11 mouse cellular contexts compared by ENCODE assay signal in the genomic region with DNA sequence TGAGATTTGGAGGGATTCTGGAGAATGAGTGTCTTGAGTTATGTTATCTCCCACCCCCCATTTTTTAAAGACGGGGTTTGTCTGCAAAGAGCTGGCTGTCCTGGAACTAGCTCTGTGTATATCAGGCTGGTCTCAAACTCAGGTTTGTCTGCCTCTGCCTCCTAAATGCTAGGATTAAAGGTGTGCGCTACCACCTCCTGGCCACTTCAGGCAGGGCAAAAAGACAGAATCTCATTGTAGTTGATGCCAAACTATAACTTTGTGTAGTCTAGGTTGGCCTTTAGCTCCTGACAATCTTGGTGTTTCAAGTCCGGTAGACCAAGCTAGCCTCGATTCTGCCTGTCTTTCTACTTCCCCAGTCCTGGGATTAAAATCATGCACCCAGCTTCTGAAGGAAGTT. TPM values are rescaled to one million over a fixed set of nuclear protein-coding genes. Genes with fewer than 3 reads are reported as not detected.
DNase-seq lines count a peak whose midpoint lies in the region; ATAC-seq and TF ChIP-seq lines count a peak whose summit lies in the region.
"Had no signal": no experiment of that assay in that cellular context is flagged by ENCODE, and none has a peak within 500 bp of the region (broad histone marks: within the 10 kb centered on the region; RNA-seq: fewer than 3 reads in every experiment).

No protein-coding gene starts in this region.

- H3K27me3 ChIP-seq in hindbrain, postnatal 0 days (ENCODE audit: insufficient read depth, low read length), result no peaks in the 10 kb centered on the region
- no peaks in the 10 kb centered on the region for H3K27me3 ChIP-seq in hindbrain, embryonic 13.5 days
- no peaks in the 10 kb centered on the region for H3K27me3 ChIP-seq in MEL (ENCODE audit: control insufficient read depth in 1 of 2, insufficient read depth in 2 of 2, low read length in 2 of 2)
- no peaks in the 10 kb centered on the region for H3K27me3 ChIP-seq in liver, embryonic 13.5 days
- no peaks in the 10 kb centered on the region for H3K27me3 ChIP-seq in midbrain, embryonic 10.5 days (ENCODE audit: low read depth, poor library complexity, severe bottlenecking)
- H3K27me3 ChIP-seq: forebrain, embryonic 12.5 days; midbrain, embryonic 15.5 days had no signal

- H3K4me1 ChIP-seq in hindbrain, postnatal 0 days (ENCODE audit: insufficient read depth, low read length), result no peaks in the 10 kb centered on the region
- no peaks in the 10 kb centered on the region for H3K4me1 ChIP-seq in hindbrain, embryonic 13.5 days (replicated peaks)
- H3K4me1 ChIP-seq in MEL (ENCODE audit: control insufficient read depth in 1 of 2, insufficient read depth in 2 of 2, low read length in 2 of 2), result no peaks in the 10 kb centered on the region; a peak in 1 of 4 replicates
- H3K4me1 ChIP-seq in liver, embryonic 13.5 days (replicated peaks), result peaks cover 56% of the 10 kb centered on the region
- H3K4me1 ChIP-seq in midbrain, embryonic 10.5 days, result peaks cover 20% of the 10 kb centered on the region
- H3K4me1 ChIP-seq: midbrain, embryonic 15.5 days had no signal

- no peak for TF ChIP-seq EP300 in MEL (IDR thresholded peaks at IDR 0.05; ENCODE audit: low read depth in 1 of 2, low read length in 2 of 2)

- no peaks in the 10 kb centered on the region for H3K9me3 ChIP-seq in hindbrain, postnatal 0 days (ENCODE audit: low read length)
- no peaks in the 10 kb centered on the region for H3K9me3 ChIP-seq in hindbrain, embryonic 13.5 days
- H3K9me3 ChIP-seq in MEL (replicated peaks; ENCODE audit: insufficient read depth, low read length), result no peaks in the 10 kb centered on the region
- no peaks in the 10 kb centered on the region for H3K9me3 ChIP-seq in liver, embryonic 13.5 days (replicated peaks)
- H3K9me3 ChIP-seq in midbrain, embryonic 10.5 days (replicated peaks), result no peaks in the 10 kb centered on the region; the same call in 1 of the 2 replicates
- H3K9me3 ChIP-seq: forebrain, embryonic 12.5 days; midbrain, embryonic 15.5 days had no signal

- H3K27ac ChIP-seq in hindbrain, postnatal 0 days, result no peak overlapping the region
- H3K27ac ChIP-seq in hindbrain, embryonic 13.5 days, result no peak overlapping the region
- H3K27ac ChIP-seq in MEL (ENCODE audit: control insufficient read depth, low read depth, low read length), result no peak overlapping the region
- H3K27ac ChIP-seq in liver, embryonic 13.5 days, result no peak overlapping the region
- H3K27ac ChIP-seq in midbrain, embryonic 10.5 days (replicated peaks), result no peak overlapping the region
- H3K27ac ChIP-seq: forebrain, embryonic 12.5 days; midbrain, embryonic 15.5 days had no signal

- DNase-seq in hindbrain, postnatal 0 days (ENCODE audit: low spot score), result no peak
- peak; percentile 17 for DNase-seq in 3T3-L1 (ENCODE audit: low read depth, low spot score)
- DNase-seq in MEL (ENCODE audit: low read depth, low spot score), result peak; percentile 19
- peak; percentile 8 for DNase-seq in liver, embryonic 13.5 days
- no peak for DNase-seq in frontal cortex, postnatal 25 days (ENCODE audit: low spot score in 2 of 2)
- no peak for DNase-seq in midbrain, embryonic 10.5 days (ENCODE audit: low spot score)
- no peak for DNase-seq in heart, adult 8-10 months (ENCODE audit: low spot score)
- DNase-seq: cerebellum, adult 2 months had no signal

- no peak overlapping the region for H3K4me2 ChIP-seq in hindbrain, postnatal 0 days (ENCODE audit: low read depth, low read length)
- no peak overlapping the region for H3K4me2 ChIP-seq in hindbrain, embryonic 13.5 days
- H3K4me2 ChIP-seq in liver, embryonic 13.5 days, result no peak overlapping the region
- H3K4me2 ChIP-seq: forebrain, embryonic 12.5 days; midbrain, embryonic 15.5 days had no signal

- no peak overlapping the region for H3K9ac ChIP-seq in hindbrain, postnatal 0 days (replicated peaks; ENCODE audit: low read length)
- no peak overlapping the region for H3K9ac ChIP-seq in hindbrain, embryonic 13.5 days
- H3K9ac ChIP-seq in MEL (ENCODE audit: control insufficient read depth, low read depth, low read length, poor library complexity, severe bottlenecking), result no peak overlapping the region
- H3K9ac ChIP-seq in liver, embryonic 13.5 days, result no peak overlapping the region
- H3K9ac ChIP-seq: forebrain, embryonic 12.5 days; midbrain, embryonic 15.5 days had no signal

- peak; percentile 54; the same call in 1 of the 2 replicates for TF ChIP-seq CTCF in hindbrain, postnatal 0 days (IDR thresholded peaks at IDR 0.05; ENCODE audit: low read depth)
- peak in 2 of 3 experiments; percentile 40 to 58; a peak in 4 of 6 replicates for TF ChIP-seq CTCF in MEL (IDR thresholded peaks at IDR 0.05 in 2 of 3, conservative IDR thresholded peaks at IDR 0.05 in 1 of 3; ENCODE audit: control insufficient read depth in 1 of 3, insufficient read depth in 1 of 3, low read depth in 2 of 3, low read length in 3 of 3, poor library complexity in 1 of 3, severe bottlenecking in 1 of 3)

- WGBS in hindbrain, postnatal 0 days, result 89% methylated on average over 4 of the region's 4 CpGs
- WGBS in hindbrain, embryonic 13.5 days, result 91% methylated on average over 4 of the region's 4 CpGs
- 71% methylated on average over 4 of the region's 4 CpGs for WGBS in liver, embryonic 13.5 days (ENCODE audit: insufficient replicate concordance)
- 92% methylated on average over 4 of the region's 4 CpGs for WGBS in midbrain, embryonic 10.5 days

- TF ChIP-seq POLR2A in MEL (IDR thresholded peaks at IDR 0.05; ENCODE audit: control insufficient read depth in 1 of 2, insufficient read depth in 1 of 2, low read depth in 1 of 2, low read length in 2 of 2, poor library complexity in 1 of 2), result no peak

- H3K36me3 ChIP-seq in hindbrain, postnatal 0 days (ENCODE audit: insufficient read depth, low read length), result no peaks in the 10 kb centered on the region
- no peaks in the 10 kb centered on the region for H3K36me3 ChIP-seq in hindbrain, embryonic 13.5 days
- no peaks in the 10 kb centered on the region; a peak in 1 of 4 replicates for H3K36me3 ChIP-seq in MEL (ENCODE audit: control insufficient read depth in 1 of 2, insufficient read depth in 2 of 2, low read length in 2 of 2)
- no peaks in the 10 kb centered on the region for H3K36me3 ChIP-seq in liver, embryonic 13.5 days
- peaks cover 9% of the 10 kb centered on the region for H3K36me3 ChIP-seq in midbrain, embryonic 10.5 days
- H3K36me3 ChIP-seq: forebrain, embryonic 12.5 days; midbrain, embryonic 15.5 days had no signal

- peaks cover 5% of the 10 kb centered on the region for H3K79me2 ChIP-seq in MEL (ENCODE audit: control insufficient read depth, insufficient read depth, low read length, poor library complexity)

- no peak overlapping the region for H3K4me3 ChIP-seq in hindbrain, postnatal 0 days (ENCODE audit: low read length)
- no peak overlapping the region for H3K4me3 ChIP-seq in hindbrain, embryonic 13.5 days
- no peak overlapping the region for H3K4me3 ChIP-seq in MEL (ENCODE audit: control insufficient read depth in 1 of 2, insufficient read depth in 1 of 2, low read depth in 2 of 2, low read length in 2 of 2)
- H3K4me3 ChIP-seq in liver, embryonic 13.5 days (replicated peaks), result no peak overlapping the region
- H3K4me3 ChIP-seq in midbrain, embryonic 10.5 days, result no peak overlapping the region
- H3K4me3 ChIP-seq: forebrain, embryonic 12.5 days; midbrain, embryonic 15.5 days had no signal

- no peak for ATAC-seq in hindbrain, postnatal 0 days
- no peak for ATAC-seq in hindbrain, embryonic 13.5 days (ENCODE audit: low FRiP score)
- 0 out of 2 replicates have a peak, but pooled peaks have one; percentile 49 for ATAC-seq in liver, embryonic 13.5 days (ENCODE audit: low read depth)
- ATAC-seq: midbrain, embryonic 15.5 days had no signal

- peak; percentile 52 for TF ChIP-seq RAD21 in MEL (IDR thresholded peaks at IDR 0.05; ENCODE audit: low read depth, low read length)

TF ChIP-seq in MEL, 35 proteins besides CTCF, POLR2A, EP300 and RAD21:
- no peak for TF ChIP-seq ZKSCAN1 (IDR thresholded peaks at IDR 0.05; ENCODE audit: low read depth, low read length)
- TF ChIP-seq ZC3H11A (IDR thresholded peaks at IDR 0.05; ENCODE audit: low read depth, low read length), result peak; percentile 29; the same call in 1 of the 2 replicates
- peak; percentile 62 for TF ChIP-seq SMC3 (IDR thresholded peaks at IDR 0.05; ENCODE audit: low read depth, low read length)

RNA-seq across cellular contexts. Expression of gene Cecr2, which starts 8.7 kb away (rescaled TPM):
- total RNA-seq in hindbrain, postnatal 0 days (2014; rRNA removed), result 13.2 and 16.9 TPM in 2 replicates
- 2.9 and 3.4 TPM in 2 replicates for polyA plus RNA-seq in hindbrain, postnatal 0 days (2015; fragmentation: Nextera tagmentation; extraction: Ambion mirVana)
- 4.7 and 5.7 TPM in 2 replicates for polyA plus RNA-seq in hindbrain, embryonic 13.5 days (2015; fragmentation: Nextera tagmentation; extraction: Ambion mirVana)
- total RNA-seq in MEL (2012; rRNA removed), result 4.0 and 5.1 TPM in 2 replicates
- polyA plus RNA-seq in MEL (2012; ENCODE audit: insufficient read depth in 1 of 2, insufficient read length in 2 of 2, low read depth in 1 of 2, low replicate concordance in 2 of 2, missing spikeins in 1 of 2), result 1 to 10 TPM in 1 of 2 experiments, not detected in 1; 8.7 TPM
- polyA plus RNA-seq in liver, embryonic 13.5 days (2015; fragmentation: Nextera tagmentation; extraction: Ambion mirVana), result 5.0 and 5.5 TPM in 2 replicates
- polyA plus RNA-seq in midbrain, embryonic 10.5 days (2016; fragmentation: Nextera tagmentation; extraction: Ambion mirVana), result 13.4 and 14.6 TPM in 2 replicates
- total RNA-seq in heart, adult 8-10 months (2022), result 10 to 100 TPM in 3 of 4 experiments, 1 to 10 TPM in 1; 9.2 to 22.1 (median 14.6) TPM

Comparison
In these comparisons a context has a peak if more than half of its experiments do, and no peak if none do; other contexts are left out.
1. DNase-seq: peak in 3T3-L1 (single experiment), MEL (single experiment) and liver, embryonic 13.5 days (single experiment); none in hindbrain, postnatal 0 days (single experiment), frontal cortex, postnatal 25 days (0 of 2), midbrain, embryonic 10.5 days (single experiment) and heart, adult 8-10 months (single experiment).